Mouse (Mus musculus) testis, adult 2 months (tissue): ENCODE measurements around the gene Rilp.

Experiments
- CTCF ChIP-seq: fragments of 200-500 bp; IDR thresholded peaks from 2 replicates; pipeline ENCODE4 v1.5.1; 2012; ENCODE audit warnings: low read depth, mild to moderate bottlenecking, inconsistent platforms, low read length, moderate library complexity; ENCODE audit not compliant: control insufficient read depth, insufficient read depth, insufficient replicate concordance
- POLR2A ChIP-seq: fragments of 200-500 bp; IDR thresholded peaks from 2 replicates; pipeline ENCODE4 v1.6.1; 2012; ENCODE audit warnings: low read depth, mild to moderate bottlenecking, inconsistent platforms, low read length, moderate library complexity; ENCODE audit not compliant: control insufficient read depth

DNA sequence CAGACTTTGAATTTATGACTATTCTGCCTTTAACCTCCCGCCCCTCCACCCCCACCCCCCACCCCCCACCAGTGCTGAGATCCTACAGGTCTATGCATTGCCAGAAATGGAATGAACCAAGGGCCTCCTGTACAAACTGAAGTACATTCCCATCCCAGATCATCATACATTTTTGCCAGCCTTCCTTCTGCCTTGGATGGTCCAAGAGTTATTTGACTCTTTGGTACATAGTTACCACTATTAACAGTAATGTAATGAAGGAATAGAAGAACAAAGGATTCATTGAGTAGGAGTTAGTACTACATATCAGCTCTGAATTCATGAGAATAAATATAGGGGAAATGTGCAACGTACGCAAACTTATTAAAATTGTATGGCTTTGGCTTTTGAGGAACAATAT lies 23.7 kb upstream of the Rilp start:
- no peak for TF ChIP-seq CTCF
- no peak for TF ChIP-seq POLR2A
